Mouse (Mus musculus): ENCODE data around the gene Hdac9. TPM values are rescaled to one million over a fixed set of nuclear protein-coding genes. Genes with fewer than 3 reads are reported as not detected.
A peak's percentile ranks its signal among the peaks of the same experiment; 100 is the strongest.

The Hdac9 gene
- polyA plus RNA-seq, 1 experiment from 2014 or later, result 13.1 TPM

DNA sequence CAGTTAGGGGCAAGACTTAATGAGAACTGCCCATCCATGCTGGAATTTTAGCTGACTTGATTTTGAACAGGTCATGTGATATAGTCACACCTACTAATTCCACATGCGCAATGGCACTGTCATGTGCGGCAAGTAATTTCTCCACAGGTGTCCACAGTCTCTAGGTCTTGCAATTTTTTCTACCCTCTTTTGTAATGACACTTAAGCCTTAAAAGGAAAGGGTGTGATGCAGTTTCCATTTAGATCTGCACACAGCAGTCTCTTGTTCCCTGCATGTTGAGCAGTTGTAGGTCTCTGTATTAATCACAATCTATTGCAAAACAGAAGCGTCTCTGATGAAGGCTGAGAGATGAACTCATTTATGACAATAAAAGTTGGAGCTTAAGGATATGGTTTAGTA, 234.2 kb downstream of the Hdac9 start:
- H3K4me3 ChIP-seq, result no peak overlapping the region
- H3K27me3 ChIP-seq, result no peaks in the 10 kb centered on the region
- no peaks in the 10 kb centered on the region for H3K9me3 ChIP-seq
- no peak overlapping the region for H3K4me2 ChIP-seq (replicated peaks)
- H3K9ac ChIP-seq (replicated peaks), result no peak overlapping the region
- no peak overlapping the region for H3K27ac ChIP-seq (replicated peaks)
- no peaks in the 10 kb centered on the region for H3K36me3 ChIP-seq
- 88% methylated on average over 3 of the region's 3 CpGs for WGBS
- no peaks in the 10 kb centered on the region for H3K4me1 ChIP-seq
- ATAC-seq (replicated peaks), result no peak

DNA sequence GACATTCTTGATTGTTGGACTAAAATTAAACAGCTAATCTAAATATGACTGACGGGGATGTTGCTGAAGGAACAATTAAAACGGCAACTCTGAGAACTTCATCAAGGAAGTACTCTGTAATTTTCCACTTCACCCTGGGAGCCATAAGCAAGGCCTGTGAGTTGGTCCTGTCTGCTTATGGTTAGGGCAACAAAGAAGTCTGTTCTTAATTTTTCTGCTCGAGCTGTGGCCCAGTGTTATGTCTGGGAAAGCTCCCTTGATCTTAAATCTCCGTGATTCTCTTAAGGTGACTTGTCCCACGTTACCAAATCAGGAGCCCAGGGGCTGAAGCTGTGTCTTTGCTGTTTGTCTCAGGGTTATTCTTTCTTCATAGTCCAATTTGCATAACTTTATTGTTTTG, 236.3 kb downstream of the Hdac9 start:
- Histone ChIP-seq H3K4me2 (replicated peaks) (no peak overlapping the region), H3K27me3 (no peaks in the 10 kb centered on the region), H3K27ac (replicated peaks) (no peak overlapping the region), H3K36me3 (no peaks in the 10 kb centered on the region), H3K9me3 (no peaks in the 10 kb centered on the region), H3K9ac (replicated peaks) (no peak overlapping the region), H3K4me1 (no peaks in the 10 kb centered on the region), H3K4me3 (no peak overlapping the region)
- no peak for ATAC-seq (replicated peaks)
- WGBS, result 35% methylated on average over 5 of the region's 5 CpGs

DNA sequence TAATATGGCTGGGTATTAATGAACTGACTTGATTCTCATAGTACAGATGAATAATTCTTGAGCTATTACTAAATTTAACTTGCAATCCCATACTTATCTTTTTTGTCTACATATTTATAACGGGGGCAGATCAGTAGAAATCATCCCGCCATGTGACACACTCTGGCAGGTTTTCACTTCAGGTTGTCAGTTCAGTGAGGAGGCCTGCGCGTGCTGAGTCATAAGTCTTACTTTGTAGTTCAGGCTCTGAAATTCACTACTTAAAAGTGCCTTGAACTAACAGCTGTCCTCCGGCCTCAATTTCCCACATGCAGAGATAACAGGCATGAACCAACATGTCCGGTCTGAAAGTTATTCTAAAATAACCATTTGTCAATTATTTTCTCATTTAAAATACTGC, 239.8 kb downstream of the Hdac9 start:
- Histone ChIP-seq H3K9me3 (no peaks in the 10 kb centered on the region), H3K4me1 (no peaks in the 10 kb centered on the region), H3K4me3 (no peak overlapping the region), H3K27me3 (no peaks in the 10 kb centered on the region), H3K27ac (replicated peaks) (no peak overlapping the region), H3K36me3 (no peaks in the 10 kb centered on the region), H3K4me2 (replicated peaks) (no peak overlapping the region), H3K9ac (replicated peaks) (no peak overlapping the region)
- no peak for ATAC-seq (replicated peaks)
- WGBS, result 88% methylated on average over 6 of the region's 6 CpGs

DNA sequence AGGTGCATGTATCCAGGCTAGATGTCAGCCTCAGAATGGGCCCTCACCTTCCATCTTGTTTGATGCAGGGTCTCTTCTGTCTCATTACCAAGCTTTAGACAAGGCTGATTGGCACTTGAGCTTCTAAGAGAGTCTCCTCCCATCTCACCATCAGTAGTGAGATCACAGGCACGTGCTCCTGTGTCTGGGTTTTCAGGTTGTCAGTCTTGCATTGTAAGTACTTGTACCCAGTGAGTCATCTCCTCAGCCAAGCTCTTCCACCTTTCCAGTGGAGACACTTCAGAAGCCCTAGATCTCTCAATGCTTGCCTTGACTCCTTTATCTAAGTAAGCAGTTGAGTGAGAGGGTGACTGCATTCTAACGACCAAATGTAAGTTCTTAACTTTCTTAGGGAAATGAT, 242.7 kb downstream of the Hdac9 start:
- ATAC-seq (replicated peaks), result no peak
- Histone ChIP-seq H3K4me2 (replicated peaks) (no peak overlapping the region), H3K27me3 (no peaks in the 10 kb centered on the region), H3K4me3 (no peak overlapping the region), H3K4me1 (no peaks in the 10 kb centered on the region), H3K9me3 (no peaks in the 10 kb centered on the region), H3K9ac (replicated peaks) (no peak overlapping the region), H3K36me3 (no peaks in the 10 kb centered on the region), H3K27ac (replicated peaks) (no peak overlapping the region)
- 59% methylated on average over 2 of the region's 2 CpGs for WGBS

DNA sequence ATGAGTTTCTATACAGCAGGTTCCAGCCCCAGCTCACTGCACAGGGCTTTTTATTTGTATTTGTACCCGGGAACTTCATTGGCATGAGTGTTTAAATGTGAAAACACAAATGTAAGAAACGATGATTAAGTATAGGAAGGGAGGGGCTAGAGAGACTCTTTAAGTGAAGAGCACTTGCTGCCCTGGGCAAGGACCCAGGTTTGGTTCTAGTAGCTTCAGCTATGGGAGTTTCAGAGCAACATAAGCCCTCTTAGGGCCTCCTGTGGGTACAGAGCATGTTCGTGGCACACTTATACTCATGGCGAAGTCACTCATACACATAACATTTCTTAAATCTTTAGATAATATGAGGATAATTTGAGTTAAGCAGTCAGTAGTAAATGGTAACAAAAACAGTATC, 243.4 kb downstream of the Hdac9 start:
- WGBS, result 83% methylated on average over 4 of the region's 4 CpGs
- H3K36me3 ChIP-seq, result no peaks in the 10 kb centered on the region
- no peaks in the 10 kb centered on the region for H3K9me3 ChIP-seq
- no peak overlapping the region for H3K9ac ChIP-seq (replicated peaks)
- ATAC-seq (replicated peaks), result no peak
- no peak overlapping the region for H3K4me3 ChIP-seq
- no peak overlapping the region for H3K27ac ChIP-seq (replicated peaks)
- H3K4me2 ChIP-seq (replicated peaks), result no peak overlapping the region
- no peaks in the 10 kb centered on the region for H3K27me3 ChIP-seq
- H3K4me1 ChIP-seq, result no peaks in the 10 kb centered on the region

GRCm38 (mm10) chr12:34664758-34665157, 252.1 kb downstream of the Hdac9 start:
- Histone ChIP-seq H3K27ac (replicated peaks) (no peak overlapping the region), H3K4me3 (no peak overlapping the region), H3K36me3 (no peaks in the 10 kb centered on the region), H3K4me1 (no peaks in the 10 kb centered on the region), H3K27me3 (no peaks in the 10 kb centered on the region), H3K9ac (replicated peaks) (no peak overlapping the region), H3K9me3 (no peaks in the 10 kb centered on the region), H3K4me2 (replicated peaks) (no peak overlapping the region)
- WGBS, result 8% methylated on average over 3 of the region's 3 CpGs
- peak; percentile 67; the same call in 1 of the 2 replicates for ATAC-seq (replicated peaks)

DNA sequence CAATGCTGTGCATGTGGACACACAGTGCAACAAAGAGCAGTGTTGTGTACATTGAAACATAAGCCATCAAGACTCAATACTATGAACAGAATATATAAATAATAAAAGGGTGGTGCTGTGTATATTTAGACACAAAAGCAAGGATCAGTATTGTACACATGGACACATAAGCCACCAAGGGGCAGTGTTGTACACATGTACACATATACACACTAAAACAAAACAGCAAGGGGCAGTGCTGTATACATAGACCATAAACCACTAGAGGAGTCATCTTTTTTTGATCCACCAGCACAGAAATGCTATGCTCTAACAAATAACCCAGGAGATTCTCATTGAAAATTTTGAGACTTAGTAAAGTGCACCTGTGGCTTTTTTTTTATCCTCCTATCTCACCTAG, 255.5 kb downstream of the Hdac9 start:
- Histone ChIP-seq H3K27ac (replicated peaks) (no peak overlapping the region), H3K9me3 (no peaks in the 10 kb centered on the region), H3K36me3 (no peaks in the 10 kb centered on the region), H3K4me2 (replicated peaks) (no peak overlapping the region), H3K4me1 (peaks cover 4% of the 10 kb centered on the region; the same call in 1 of the 2 replicates), H3K4me3 (no peak overlapping the region), H3K27me3 (no peaks in the 10 kb centered on the region), H3K9ac (replicated peaks) (no peak overlapping the region)
- no peak; the same call in 1 of the 2 replicates for ATAC-seq (replicated peaks)

DNA sequence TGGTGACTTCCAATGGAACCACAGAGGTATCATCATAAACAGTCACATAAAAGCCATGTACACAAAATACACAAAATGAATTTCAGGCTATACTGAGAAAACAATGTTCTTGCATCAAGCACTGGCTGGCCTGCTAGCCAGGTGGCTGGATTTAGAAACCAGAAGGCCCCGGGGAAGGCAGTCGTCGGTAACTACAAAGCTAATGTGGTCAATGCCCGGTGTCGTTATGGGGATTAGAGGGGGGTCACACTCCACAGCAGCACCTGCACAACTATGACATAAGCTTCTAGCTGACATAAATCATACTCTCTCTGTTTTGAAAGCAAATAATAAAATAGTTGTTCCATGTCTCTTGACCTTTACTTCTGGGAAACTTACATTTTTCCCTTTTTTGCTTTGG, 256.9 kb downstream of the Hdac9 start:
- no peak for ATAC-seq (replicated peaks)
- H3K27ac ChIP-seq (replicated peaks), result no peak overlapping the region
- H3K27me3 ChIP-seq, result no peaks in the 10 kb centered on the region
- no peak overlapping the region for H3K4me3 ChIP-seq
- WGBS, result 29% methylated on average over 5 of the region's 5 CpGs
- no peak overlapping the region for H3K4me2 ChIP-seq (replicated peaks)
- H3K36me3 ChIP-seq, result no peaks in the 10 kb centered on the region
- H3K9ac ChIP-seq (replicated peaks), result no peak overlapping the region
- no peaks in the 10 kb centered on the region for H3K9me3 ChIP-seq
- H3K4me1 ChIP-seq, result peaks cover 4% of the 10 kb centered on the region; the same call in 1 of the 2 replicates

- Histone ChIP-seq H3K9ac (replicated peaks) (no peak overlapping the region; the same call in 1 of the 2 replicates), H3K4me3 (no peak overlapping the region), H3K9me3 (no peaks in the 10 kb centered on the region), H3K27me3 (no peaks in the 10 kb centered on the region), H3K4me1 (peaks cover 4% of the 10 kb centered on the region; the same call in 1 of the 2 replicates), H3K4me2 (replicated peaks) (no peak overlapping the region), H3K36me3 (no peaks in the 10 kb centered on the region), H3K27ac (replicated peaks) (no peak overlapping the region)
- 50% methylated on average over 3 of the region's 3 CpGs for WGBS
- peak; percentile 59 for ATAC-seq (replicated peaks)
Measured at GRCm38 (mm10) chr12:34658568-34658967, 258.3 kb downstream of the Hdac9 start.

DNA sequence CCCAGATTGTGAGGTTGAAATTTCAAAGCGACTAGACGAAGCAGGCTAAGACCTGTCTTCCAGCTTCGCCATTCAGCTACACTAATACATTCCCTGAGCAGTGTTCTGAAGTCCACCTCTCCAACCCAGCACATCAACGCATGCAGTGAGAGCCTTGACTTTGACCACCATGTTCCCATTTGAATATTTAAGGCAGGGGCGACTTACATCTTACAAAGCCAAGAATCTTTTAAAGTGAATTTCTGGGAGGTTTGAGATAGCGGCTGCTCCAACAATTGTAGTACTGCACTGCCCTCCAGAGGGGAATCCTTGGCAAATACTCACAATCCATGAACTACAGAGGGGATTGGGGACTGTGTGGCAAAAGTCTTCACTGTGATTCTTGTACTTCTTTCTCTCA, 258.8 kb downstream of the Hdac9 start:
- no peaks in the 10 kb centered on the region for H3K27me3 ChIP-seq
- H3K36me3 ChIP-seq, result no peaks in the 10 kb centered on the region
- no peak overlapping the region for H3K27ac ChIP-seq (replicated peaks)
- ATAC-seq (replicated peaks), result peak; percentile 90
- WGBS, result 24% methylated on average over 6 of the region's 6 CpGs
- no peak overlapping the region; the same call in 1 of the 2 replicates for H3K9ac ChIP-seq (replicated peaks)
- H3K9me3 ChIP-seq, result no peaks in the 10 kb centered on the region
- H3K4me3 ChIP-seq, result no peak overlapping the region
- peaks cover 4% of the 10 kb centered on the region; the same call in 1 of the 2 replicates for H3K4me1 ChIP-seq
- H3K4me2 ChIP-seq (replicated peaks), result peak overlapping the region; percentile 34

GRCm38 (mm10) chr12:34653615-34654014, 263.3 kb downstream of the Hdac9 start:
- H3K36me3 ChIP-seq, result no peaks in the 10 kb centered on the region
- peaks cover 4% of the 10 kb centered on the region; the same call in 1 of the 2 replicates for H3K4me1 ChIP-seq
- H3K9me3 ChIP-seq, result no peaks in the 10 kb centered on the region
- 0 out of 2 replicates have a peak, but pooled peaks have one; percentile 34 for ATAC-seq (replicated peaks)
- H3K4me3 ChIP-seq, result no peak overlapping the region
- no peaks in the 10 kb centered on the region for H3K27me3 ChIP-seq
- no peak overlapping the region for H3K9ac ChIP-seq (replicated peaks)
- H3K27ac ChIP-seq (replicated peaks), result no peak overlapping the region
- no peak overlapping the region for H3K4me2 ChIP-seq (replicated peaks)
- WGBS, result 31% methylated on average over 3 of the region's 3 CpGs

DNA sequence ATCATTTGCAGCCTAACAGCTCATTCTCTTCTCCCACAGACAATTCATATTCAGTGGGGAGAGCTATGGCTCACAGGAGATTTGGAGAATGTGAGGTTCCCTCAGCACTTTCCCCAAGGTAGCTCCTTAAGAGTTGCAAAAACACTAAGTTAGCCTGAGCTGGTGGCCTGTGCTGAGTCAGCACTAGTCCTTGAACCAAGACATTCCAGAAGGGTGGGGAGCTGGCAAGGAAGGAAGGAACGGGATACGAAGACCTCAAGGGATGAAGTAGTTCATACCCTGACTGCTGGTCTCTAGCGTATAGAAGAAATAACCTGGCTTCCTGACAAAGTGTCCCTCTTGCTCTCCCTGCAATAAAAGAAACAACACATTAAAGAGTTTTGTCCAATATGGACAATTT, 268.1 kb downstream of the Hdac9 start:
- Histone ChIP-seq H3K4me3 (no peak overlapping the region), H3K4me1 (no peaks in the 10 kb centered on the region), H3K9ac (replicated peaks) (no peak overlapping the region), H3K27ac (replicated peaks) (no peak overlapping the region), H3K36me3 (no peaks in the 10 kb centered on the region), H3K27me3 (no peaks in the 10 kb centered on the region), H3K4me2 (replicated peaks) (no peak overlapping the region), H3K9me3 (no peaks in the 10 kb centered on the region)
- WGBS, result 83% methylated on average over 3 of the region's 3 CpGs
- ATAC-seq (replicated peaks), result no peak

DNA sequence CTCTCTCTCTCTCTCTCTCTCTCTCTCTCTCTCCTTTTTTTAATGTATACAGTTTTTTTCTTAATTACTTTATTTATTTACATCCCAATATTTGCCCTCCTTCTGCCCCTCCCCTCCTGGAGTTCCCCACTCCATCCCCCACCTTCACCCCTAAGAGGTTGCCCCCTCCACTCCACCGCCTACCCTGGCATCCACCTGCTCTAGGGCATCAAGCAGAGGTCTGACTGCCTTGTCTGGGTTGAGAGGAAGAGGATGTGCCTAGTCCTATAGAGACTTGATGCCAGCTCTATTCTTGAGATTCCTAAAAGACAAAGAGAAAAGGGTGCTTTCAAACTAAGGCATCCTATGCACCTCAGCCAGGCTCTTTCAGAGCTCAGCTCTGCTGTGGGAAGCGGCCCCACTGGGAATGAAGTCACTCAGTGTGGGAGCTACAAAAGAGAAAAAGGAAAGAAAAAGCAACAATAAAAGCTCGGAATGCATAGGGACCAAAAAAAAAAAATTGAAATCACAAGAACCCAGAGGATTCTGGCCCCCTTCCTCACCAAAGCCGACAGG, 275.1 kb downstream of the Hdac9 start:
- H3K27me3 ChIP-seq, result no peaks in the 10 kb centered on the region
- peak; percentile 41; the same call in 1 of the 2 replicates for ATAC-seq (replicated peaks)
- no peaks in the 10 kb centered on the region for H3K36me3 ChIP-seq
- H3K4me3 ChIP-seq, result no peak overlapping the region
- WGBS, result 27% methylated on average over 4 of the region's 4 CpGs
- H3K4me1 ChIP-seq, result no peaks in the 10 kb centered on the region
- H3K9ac ChIP-seq (replicated peaks), result no peak overlapping the region
- no peaks in the 10 kb centered on the region for H3K9me3 ChIP-seq
- H3K27ac ChIP-seq (replicated peaks), result no peak overlapping the region
- H3K4me2 ChIP-seq (replicated peaks), result no peak overlapping the region

Measured in forebrain, embryonic 15.5 days (tissue).